Mouse (Mus musculus) myocyte (in vitro differentiated cells): ENCODE measurements around the gene Fam160b1.

Experiments
- CEBPB ChIP-seq: IDR thresholded peaks from 2 replicates; pipeline ENCODE4 v1.6.1; 2011; ENCODE audit warnings: mild to moderate bottlenecking, moderate library complexity; ENCODE audit not compliant: poor library complexity, insufficient read depth, severe bottlenecking
- E2F4 ChIP-seq: IDR thresholded peaks from one replicate; pipeline ENCODE4 v1.6.1; 2011; ENCODE audit warnings: mild to moderate bottlenecking, control low read depth, moderate library complexity; ENCODE audit not compliant: insufficient read depth
- MAX ChIP-seq: IDR thresholded peaks from one replicate; pipeline ENCODE4 v1.6.1; 2011; ENCODE audit warnings: low read depth, mild to moderate bottlenecking, control low read depth
- POLR2A ChIP-seq: IDR thresholded peaks from one replicate; pipeline ENCODE4 v1.6.1; 2011; ENCODE audit warnings: low read depth, mild to moderate bottlenecking, control low read depth, moderate library complexity; ENCODE audit not compliant: insufficient read length
- POLR2AphosphoS2 ChIP-seq: IDR thresholded peaks from one replicate; pipeline ENCODE4 v1.6.1; 2011; ENCODE audit warnings: low read depth, control low read depth; ENCODE audit not compliant: insufficient read length
- REST ChIP-seq: IDR thresholded peaks from one replicate; pipeline ENCODE4 v1.6.1; 2011; ENCODE audit warnings: mild to moderate bottlenecking, control low read depth, moderate library complexity; ENCODE audit not compliant: insufficient read depth, insufficient read length
- TCF12 ChIP-seq: IDR thresholded peaks from one replicate; pipeline ENCODE4 v1.6.1; 2011; ENCODE audit warnings: mild to moderate bottlenecking, control low read depth; ENCODE audit not compliant: poor library complexity, insufficient read depth, severe bottlenecking
- TCF3 ChIP-seq: IDR thresholded peaks from one replicate; pipeline ENCODE4 v1.6.1; 2011; ENCODE audit warnings: low read depth, control low read depth; ENCODE audit not compliant: insufficient read length
- USF1 ChIP-seq: IDR thresholded peaks from one replicate; pipeline ENCODE4 v1.6.1; 2011; ENCODE audit warnings: low read depth, mild to moderate bottlenecking, control low read depth, moderate library complexity

- TF ChIP-seq POLR2A (no peak), E2F4 (no peak), MAX (no peak), REST (no peak), USF1 (no peak), POLR2AphosphoS2 (no peak), TCF12 (no peak), CEBPB (no peak), TCF3 (no peak)
These were observed 4.6 kb downstream of the Fam160b1 start for GRCm38 (mm10) chr19:57364942-57365673.
